Mouse (Mus musculus): ENCODE data around the gene Angpt4. TPM values are rescaled to one million over a fixed set of nuclear protein-coding genes. Genes with fewer than 3 reads are reported as not detected.

Gene Angpt4
- polyA plus RNA-seq, 1 experiment from 2014 or later = 0.50 TPM

DNA sequence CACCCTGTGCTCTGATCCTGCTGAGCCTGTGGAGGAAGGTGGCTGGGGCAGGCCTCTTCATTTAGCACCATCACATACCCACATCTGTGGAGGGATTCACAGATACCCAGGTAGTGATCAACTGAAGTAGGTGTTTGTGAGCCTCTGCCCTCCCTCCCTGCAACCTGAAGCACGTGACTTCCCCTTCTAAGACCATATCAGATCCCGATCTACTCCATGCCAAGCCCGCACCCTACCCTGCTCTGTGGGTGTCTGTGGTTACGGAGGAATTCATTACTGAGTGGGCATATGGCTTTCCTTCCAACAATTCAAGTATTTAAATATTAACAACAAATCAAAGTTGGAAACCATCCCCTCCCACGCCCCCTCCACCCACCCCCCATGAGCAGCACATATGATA is 52.3 kb downstream of the Angpt4 start:
- WGBS = 82% methylated on average over 5 of the region's 5 CpGs
- no peak for ATAC-seq (ENCODE audit: low FRiP score)
- H3K27ac ChIP-seq (replicated peaks) = no peak overlapping the region
- peaks cover 33% of the 10 kb centered on the region for H3K4me1 ChIP-seq
- H3K9ac ChIP-seq (replicated peaks) = no peak overlapping the region
- no peaks in the 10 kb centered on the region for H3K9me3 ChIP-seq (replicated peaks)
- H3K4me3 ChIP-seq (replicated peaks) = no peak overlapping the region
- H3K36me3 ChIP-seq = no peaks in the 10 kb centered on the region
- H3K4me2 ChIP-seq = no peak overlapping the region
- H3K27me3 ChIP-seq (replicated peaks) = no peaks in the 10 kb centered on the region

DNA sequence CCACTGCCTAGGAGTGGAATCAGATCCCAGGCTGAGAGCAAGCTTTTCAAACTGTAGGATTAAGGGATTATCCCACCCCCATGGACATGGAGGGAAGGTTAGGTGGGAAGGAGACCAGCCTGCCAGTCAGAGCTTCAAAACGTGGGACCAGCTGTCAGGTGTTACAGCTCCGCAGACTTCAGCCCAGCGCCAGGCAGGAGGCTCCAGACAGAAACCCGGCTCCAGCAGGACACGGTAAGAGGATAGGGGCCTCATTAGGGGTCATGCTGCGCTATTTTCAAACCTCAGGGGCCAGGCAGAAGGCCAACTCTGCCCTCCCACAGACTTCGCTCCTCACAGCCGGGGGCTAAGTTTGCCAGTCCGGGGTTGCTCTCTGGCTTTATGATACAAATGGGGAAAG is 53.0 kb downstream of the Angpt4 start:
- peaks cover 41% of the 10 kb centered on the region for H3K4me1 ChIP-seq
- H3K9me3 ChIP-seq (replicated peaks) = no peaks in the 10 kb centered on the region
- H3K4me2 ChIP-seq = no peak overlapping the region
- H3K27me3 ChIP-seq (replicated peaks) = no peaks in the 10 kb centered on the region
- no peak overlapping the region for H3K9ac ChIP-seq (replicated peaks)
- no peak for ATAC-seq (ENCODE audit: low FRiP score)
- no peak overlapping the region for H3K4me3 ChIP-seq (replicated peaks)
- H3K27ac ChIP-seq (replicated peaks) = no peak overlapping the region
- no peaks in the 10 kb centered on the region for H3K36me3 ChIP-seq
- 10% methylated on average over 9 of the region's 9 CpGs for WGBS

DNA sequence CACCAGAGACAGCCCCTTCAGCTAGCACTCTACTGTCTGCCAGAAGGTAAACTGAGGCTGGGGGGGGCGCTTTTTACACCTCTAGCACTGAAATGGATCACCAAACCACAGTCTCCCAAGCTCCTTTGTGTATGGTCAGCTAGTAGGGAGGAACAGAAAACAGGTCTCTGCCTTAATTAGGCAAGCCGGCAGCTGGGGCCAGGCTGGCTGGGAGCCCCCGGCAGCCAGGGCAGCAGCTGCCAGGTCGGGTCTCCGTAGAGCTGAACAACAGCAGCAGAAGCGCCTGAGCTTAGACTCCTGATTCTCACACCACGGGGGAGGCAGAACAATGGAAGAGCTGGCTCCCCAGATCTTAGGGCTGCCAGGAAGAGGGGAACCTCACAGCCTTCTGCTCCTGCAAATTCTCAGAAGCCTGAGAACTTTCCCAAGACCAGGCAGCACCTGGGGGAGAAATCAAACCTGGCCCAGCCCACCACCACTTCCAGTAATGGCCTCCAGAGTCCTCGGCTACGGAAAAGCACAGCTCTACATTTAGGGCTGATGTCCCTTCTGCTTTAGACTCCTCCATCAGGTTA is 56.3 kb downstream of the Angpt4 start:
- ATAC-seq (ENCODE audit: low FRiP score) = no peak
- peak overlapping the region; percentile 45 for H3K27ac ChIP-seq (replicated peaks)
- no peaks in the 10 kb centered on the region for H3K9me3 ChIP-seq (replicated peaks)
- WGBS = 12% methylated on average over 9 of the region's 9 CpGs
- H3K9ac ChIP-seq (replicated peaks) = 0 out of 2 replicates have a peak overlapping the region, but pooled peaks have one; percentile 26
- H3K4me3 ChIP-seq (replicated peaks) = no peak overlapping the region
- H3K27me3 ChIP-seq (replicated peaks) = no peaks in the 10 kb centered on the region
- no peaks in the 10 kb centered on the region for H3K36me3 ChIP-seq
- H3K4me1 ChIP-seq = peaks cover 65% of the 10 kb centered on the region
- peak overlapping the region; percentile 40 for H3K4me2 ChIP-seq

DNA sequence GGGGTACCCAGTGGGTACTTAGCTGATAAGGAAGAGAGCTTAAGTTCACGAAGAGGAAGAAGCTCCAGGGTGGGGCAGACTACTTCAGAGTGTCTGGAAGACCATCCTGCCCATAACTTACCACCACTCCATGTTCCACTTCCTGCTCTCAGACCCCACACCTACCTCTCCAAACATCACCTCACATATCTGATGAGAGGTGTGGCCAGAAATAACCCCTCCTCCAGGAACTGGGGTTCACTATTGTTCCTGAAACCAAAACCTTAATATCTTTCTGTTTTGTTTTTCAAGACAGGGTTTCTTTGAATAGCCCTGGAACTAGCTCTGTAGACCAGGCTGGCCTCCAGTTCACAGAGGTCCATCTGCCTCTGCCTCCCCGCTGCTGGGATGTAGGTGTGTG is 56.8 kb downstream of the Angpt4 start:
- Histone ChIP-seq H3K9me3 (replicated peaks) (no peaks in the 10 kb centered on the region), H3K27ac (replicated peaks) (peak overlapping the region; percentile 45; the same call in 1 of the 2 replicates), H3K9ac (replicated peaks) (no peak overlapping the region), H3K4me3 (replicated peaks) (no peak overlapping the region), H3K4me2 (peak overlapping the region; percentile 40), H3K27me3 (replicated peaks) (no peaks in the 10 kb centered on the region), H3K4me1 (peaks cover 68% of the 10 kb centered on the region), H3K36me3 (no peaks in the 10 kb centered on the region)
- WGBS = 69% methylated on average over 2 of the region's 2 CpGs
- no peak for ATAC-seq (ENCODE audit: low FRiP score)

DNA sequence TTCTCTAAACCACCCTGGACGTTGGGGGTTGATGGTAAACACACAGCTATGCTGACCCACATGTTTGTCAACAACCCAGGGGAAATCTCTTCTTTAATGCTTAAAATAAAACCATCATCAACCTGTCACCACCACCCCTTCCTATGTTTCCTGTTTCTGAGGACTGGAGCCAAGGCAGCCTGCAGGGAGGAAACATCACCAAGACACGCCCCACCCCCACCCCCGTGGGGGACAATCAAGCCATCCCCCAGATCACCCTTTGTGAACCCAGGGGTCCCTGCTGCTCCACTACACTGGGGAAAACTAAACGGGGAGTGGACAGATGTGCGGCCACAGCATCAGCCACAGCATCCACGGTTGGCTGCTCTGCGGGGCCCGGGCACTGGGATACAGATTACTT is 57.4 kb downstream of the Angpt4 start:
- Histone ChIP-seq H3K9me3 (replicated peaks) (no peaks in the 10 kb centered on the region), H3K27me3 (replicated peaks) (no peaks in the 10 kb centered on the region), H3K4me3 (replicated peaks) (no peak overlapping the region), H3K4me2 (peak overlapping the region; percentile 23), H3K36me3 (no peaks in the 10 kb centered on the region), H3K9ac (replicated peaks) (0 out of 2 replicates have a peak overlapping the region, but pooled peaks have one; percentile 17), H3K27ac (replicated peaks) (no peak overlapping the region), H3K4me1 (peaks cover 74% of the 10 kb centered on the region)
- WGBS = 63% methylated on average over 8 of the region's 8 CpGs
- ATAC-seq (ENCODE audit: low FRiP score) = no peak

DNA sequence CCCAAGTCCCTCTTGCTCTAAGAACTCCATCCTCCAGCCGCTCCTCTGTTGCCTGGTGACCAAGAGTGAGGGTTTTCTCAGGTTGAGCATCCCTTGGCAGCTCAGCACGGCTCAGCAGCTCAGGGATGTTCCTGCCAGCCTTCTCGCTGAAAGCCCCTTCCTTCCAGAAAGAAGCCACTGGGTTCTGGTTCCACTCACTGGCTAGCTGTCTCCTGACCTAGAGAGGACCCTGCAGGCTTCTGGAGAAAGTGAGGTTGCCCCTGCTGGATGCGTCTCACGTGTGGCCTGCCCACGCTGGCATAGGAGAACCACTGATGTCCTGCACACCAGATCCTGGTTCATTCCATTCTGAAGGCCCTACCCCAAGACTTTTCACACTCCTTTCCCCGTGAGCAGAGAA is 58.0 kb downstream of the Angpt4 start:
- H3K27me3 ChIP-seq (replicated peaks) = no peaks in the 10 kb centered on the region
- H3K27ac ChIP-seq (replicated peaks) = no peak overlapping the region
- H3K9me3 ChIP-seq (replicated peaks) = no peaks in the 10 kb centered on the region
- no peak for ATAC-seq (ENCODE audit: low FRiP score)
- WGBS = 87% methylated on average over 7 of the region's 7 CpGs
- H3K4me3 ChIP-seq (replicated peaks) = no peak overlapping the region
- peak overlapping the region; percentile 23 for H3K4me2 ChIP-seq
- 0 out of 2 replicates have a peak overlapping the region, but pooled peaks have one; percentile 17 for H3K9ac ChIP-seq (replicated peaks)
- H3K36me3 ChIP-seq = no peaks in the 10 kb centered on the region
- peaks cover 80% of the 10 kb centered on the region for H3K4me1 ChIP-seq

DNA sequence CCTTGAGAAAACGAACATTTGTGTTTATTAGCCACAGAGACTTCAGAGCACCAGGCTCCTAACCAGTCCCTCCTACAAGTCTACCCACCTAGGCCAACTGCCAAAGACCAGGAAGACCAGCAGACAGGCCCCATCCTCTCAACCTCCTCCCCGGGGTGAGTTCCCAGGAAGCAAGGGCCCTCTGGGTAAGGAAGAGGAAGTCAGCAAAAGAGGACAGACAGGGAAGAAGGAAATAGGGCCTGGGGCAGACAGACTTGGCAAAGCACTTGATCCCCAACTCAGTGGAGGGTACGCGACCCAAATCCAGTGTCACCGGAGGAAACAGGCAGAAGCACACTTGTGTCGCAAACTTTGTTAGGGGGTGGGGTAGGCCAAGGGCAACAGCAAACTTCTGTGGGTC is 58.4 kb downstream of the Angpt4 start:
- Histone ChIP-seq H3K27me3 (replicated peaks) (no peaks in the 10 kb centered on the region), H3K36me3 (no peaks in the 10 kb centered on the region), H3K9ac (replicated peaks) (no peak overlapping the region), H3K9me3 (replicated peaks) (no peaks in the 10 kb centered on the region), H3K4me1 (peaks cover 79% of the 10 kb centered on the region), H3K27ac (replicated peaks) (no peak overlapping the region), H3K4me3 (replicated peaks) (no peak overlapping the region), H3K4me2 (peak overlapping the region; percentile 74)
- WGBS = 90% methylated on average over 6 of the region's 6 CpGs
- no peak for ATAC-seq (ENCODE audit: low FRiP score)

DNA sequence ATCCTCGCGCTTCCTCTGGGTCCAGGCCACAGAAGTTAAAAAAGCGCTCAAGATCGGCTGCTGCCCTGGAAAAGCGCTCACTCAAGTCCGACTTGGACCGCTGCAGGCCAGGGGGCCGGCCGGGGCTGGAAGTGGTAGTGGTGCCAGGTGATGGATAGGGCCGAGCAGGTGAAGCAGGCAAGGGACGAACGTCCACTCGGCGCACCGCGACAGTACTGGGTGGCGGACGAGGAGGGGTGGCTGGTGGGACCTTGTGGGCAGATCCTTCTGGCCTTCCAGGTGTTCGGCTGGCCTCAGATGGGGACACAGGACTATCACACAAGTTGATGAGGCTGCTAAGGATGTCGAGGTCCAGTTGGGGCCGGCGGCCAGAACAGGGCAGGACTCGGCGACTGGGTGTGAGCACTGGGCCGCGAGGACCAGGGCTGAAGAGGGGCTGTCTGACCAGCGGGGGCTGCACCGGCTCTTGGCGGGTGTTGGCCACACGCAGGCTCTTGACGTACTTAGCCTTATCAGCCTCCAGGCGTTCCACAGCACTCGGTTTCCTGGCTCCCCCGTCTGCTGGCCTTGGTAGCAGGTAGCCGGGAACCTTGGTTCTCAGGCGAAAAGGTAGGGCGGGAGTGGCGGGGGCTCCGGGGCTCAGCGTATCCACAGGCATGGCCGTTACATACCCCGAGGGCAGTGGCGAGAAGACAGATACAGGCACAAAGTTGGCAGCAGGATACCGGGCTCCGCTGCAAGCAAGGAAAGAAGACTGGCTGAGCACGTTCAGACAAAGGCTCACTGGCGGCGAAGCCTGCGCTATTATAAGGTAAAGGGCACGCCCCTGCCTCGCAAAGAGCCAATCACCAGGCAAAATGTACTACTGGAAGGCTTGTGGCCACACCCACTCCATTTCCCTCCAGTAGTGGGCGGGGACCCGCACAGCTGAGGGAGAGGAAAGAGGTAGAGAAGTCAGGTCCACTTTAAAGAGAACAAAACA is 59.5 kb downstream of the Angpt4 start:
- peak overlapping the region; percentile 74 for H3K4me2 ChIP-seq
- H3K9ac ChIP-seq (replicated peaks) = peak overlapping the region; percentile 65
- H3K27ac ChIP-seq (replicated peaks) = peak overlapping the region; percentile 89
- no peaks in the 10 kb centered on the region for H3K36me3 ChIP-seq
- no peaks in the 10 kb centered on the region for H3K27me3 ChIP-seq (replicated peaks)
- no peaks in the 10 kb centered on the region for H3K9me3 ChIP-seq (replicated peaks)
- peak; percentile 91 for ATAC-seq (ENCODE audit: low FRiP score)
- 46% methylated on average over 53 of the region's 53 CpGs for WGBS
- peak overlapping the region; percentile 43 for H3K4me3 ChIP-seq (replicated peaks)
- peaks cover 76% of the 10 kb centered on the region for H3K4me1 ChIP-seq

DNA sequence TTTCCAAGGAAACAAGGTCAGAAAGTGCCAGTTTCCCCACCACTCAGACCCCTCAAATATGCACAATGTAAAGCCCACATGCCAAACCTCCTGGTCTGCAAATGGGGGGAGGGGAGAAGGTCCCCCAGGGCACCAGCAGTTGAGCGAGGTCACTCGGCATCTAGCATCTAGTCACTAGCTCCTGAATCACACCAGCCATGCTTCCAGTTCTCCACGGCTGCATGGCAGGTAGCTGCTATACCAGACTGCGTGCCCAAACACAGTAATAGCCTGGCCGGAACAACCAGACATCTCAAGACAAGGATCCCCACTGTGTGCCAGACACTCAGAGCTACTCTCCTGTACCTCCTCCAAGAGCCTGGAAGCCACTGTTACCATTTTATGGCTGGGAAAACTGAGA is 60.7 kb downstream of the Angpt4 start:
- Histone ChIP-seq H3K36me3 (no peaks in the 10 kb centered on the region), H3K9me3 (replicated peaks) (no peaks in the 10 kb centered on the region), H3K9ac (replicated peaks) (no peak overlapping the region), H3K27me3 (replicated peaks) (no peaks in the 10 kb centered on the region), H3K4me3 (replicated peaks) (no peak overlapping the region), H3K27ac (replicated peaks) (no peak overlapping the region), H3K4me1 (peaks cover 69% of the 10 kb centered on the region), H3K4me2 (no peak overlapping the region)
- 90% methylated on average over 5 of the region's 5 CpGs for WGBS
- no peak for ATAC-seq (ENCODE audit: low FRiP score)

DNA sequence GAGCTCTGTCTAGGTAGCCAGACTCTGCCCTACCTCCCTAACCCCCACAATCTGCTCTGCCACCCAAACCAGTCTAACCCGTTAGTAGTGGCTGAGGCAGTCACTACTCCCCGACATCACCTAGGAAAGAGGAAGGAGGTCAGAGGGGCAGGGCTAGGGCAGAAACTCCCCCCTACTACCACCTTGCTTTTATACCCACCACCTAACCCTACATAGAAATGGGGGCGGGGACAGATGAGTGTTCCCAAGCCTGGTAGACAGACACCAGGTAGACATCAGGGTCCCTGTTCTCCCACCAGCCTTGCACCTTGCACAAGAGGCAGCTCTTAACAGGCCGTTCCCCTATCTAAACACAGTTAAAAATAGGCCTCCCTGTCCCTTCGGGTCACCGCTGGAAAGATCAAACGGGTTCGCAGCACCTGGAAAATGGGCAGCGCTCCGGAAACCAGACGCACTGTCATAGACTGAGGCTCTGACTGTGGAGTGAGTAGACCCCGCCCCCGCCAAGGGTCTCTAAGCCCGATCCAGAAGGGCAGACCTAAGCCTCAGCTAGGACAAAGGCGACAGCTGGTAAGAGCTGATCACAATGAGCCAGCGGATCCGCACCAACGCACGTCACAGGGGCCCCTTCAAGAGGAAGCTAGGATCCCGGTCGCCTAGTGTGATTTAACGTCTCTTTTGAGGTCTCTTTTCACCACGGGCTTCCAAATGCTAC is 62.0 kb downstream of the Angpt4 start:
- ATAC-seq (ENCODE audit: low FRiP score) = 0 out of 2 replicates have a peak, but pooled peaks have one; percentile 24
- H3K4me2 ChIP-seq = peak overlapping the region; percentile 59
- H3K4me1 ChIP-seq = peaks cover 62% of the 10 kb centered on the region
- WGBS = 16% methylated on average over 23 of the region's 23 CpGs
- no peaks in the 10 kb centered on the region for H3K9me3 ChIP-seq (replicated peaks)
- peak overlapping the region; percentile 29 for H3K9ac ChIP-seq (replicated peaks)
- H3K27me3 ChIP-seq (replicated peaks) = no peaks in the 10 kb centered on the region
- H3K27ac ChIP-seq (replicated peaks) = no peak overlapping the region
- peak overlapping the region; percentile 34 for H3K4me3 ChIP-seq (replicated peaks)
- H3K36me3 ChIP-seq = no peaks in the 10 kb centered on the region

All from neural tube, embryonic 15.5 days (tissue).